Mouse (Mus musculus) left cerebral cortex, adult 11 months (tissue): ENCODE results near the gene Zfp36l3.
"Not testable (repeated sequence)": the region's sequence is repeated elsewhere in the genome, so short reads cannot be mapped to it uniquely, and the experiment has no call there.

Experiments used
- DNase-seq: peaks from one replicate; pipeline ENCODE4 v3.0.0; 2022; ENCODE audit warnings: low spot score

The Zfp36l3 gene

GRCm38 (mm10) chrX:53776276-53776675, at the start of gene Zfp36l3:
Zfp36l3 (minus strand) TSS chrX:53776394.
- DNase-seq: no peak

GRCm38 (mm10) chrX:53799074-53799473, 22.9 kb upstream of the Zfp36l3 start:
- DNase-seq: no peak

- DNase-seq: not testable (repeated sequence)
Measured at GRCm38 (mm10) chrX:53797519-53797918, 21.3 kb upstream of the Zfp36l3 start, which contains the start of gene Xlr. Xlr (minus strand) TSS chrX:53797706.

- DNase-seq: no peak
Measured at GRCm38 (mm10) chrX:53757736-53758135, 18.5 kb downstream of the Zfp36l3 start, which contains the start of gene 1700013H16Rik. 1700013H16Rik (minus strand) TSS chrX:53757831.

GRCm38 (mm10) chrX:53752851-53753250, 23.3 kb downstream of the Zfp36l3 start:
- DNase-seq: no peak

GRCm38 (mm10) chrX:53728967-53729366, 47.2 kb downstream of the Zfp36l3 start:
- no peak for DNase-seq

GRCm38 (mm10) chrX:53724596-53724995, 51.6 kb downstream of the Zfp36l3 start, which contains the start of gene 4930502E18Rik:
4930502E18Rik (plus strand) TSS chrX:53724826.
- DNase-seq: no peak
